Mouse (Mus musculus) forebrain, embryonic 13.5 days (tissue): ENCODE measurements around the gene Cttn. TPM values are rescaled to one million over a fixed set of nuclear protein-coding genes. Genes with fewer than 3 reads are reported as not detected.
A peak's percentile ranks its signal among the peaks of the same experiment; 100 is the strongest.

ENCODE experiments used
- ATAC-seq: fragments of 200-750 bp; cut with Nextera tagmentation; 2 replicates; pipeline ENCODE4 v1.8.0; 2017
- H3K27ac ChIP-seq: fragments of 300-500 bp; sonication (generic); 2 replicates; pipeline ENCODE4 v1.5.1; 2015; ENCODE audit warnings: inconsistent platforms, mild to moderate bottlenecking, moderate library complexity
- H3K27me3 ChIP-seq: fragments of 300-500 bp; sonication (generic); 2 replicates; pipeline ENCODE4 v1.6.1; 2015; ENCODE audit warnings: mild to moderate bottlenecking, inconsistent platforms
- H3K36me3 ChIP-seq: fragments of 300-500 bp; sonication (generic); 2 replicates; pipeline ENCODE4 v1.6.1; 2015; ENCODE audit warnings: mild to moderate bottlenecking, inconsistent platforms; ENCODE audit not compliant: poor library complexity, severe bottlenecking
- H3K4me1 ChIP-seq: fragments of 300-500 bp; sonication (generic); 2 replicates; pipeline ENCODE4 v1.6.1; 2015; ENCODE audit warnings: inconsistent platforms
- H3K4me2 ChIP-seq: fragments of 300-500 bp; sonication (generic); 2 replicates; pipeline ENCODE4 v1.6.1; 2015; ENCODE audit warnings: inconsistent platforms, mild to moderate bottlenecking, moderate library complexity
- H3K4me3 ChIP-seq: fragments of 300-500 bp; sonication (generic); 2 replicates; pipeline ENCODE4 v1.5.1; 2015; ENCODE audit warnings: mild to moderate bottlenecking, inconsistent platforms
- H3K9ac ChIP-seq: fragments of 300-500 bp; sonication (generic); 2 replicates; pipeline ENCODE4 v1.6.1; 2015; ENCODE audit warnings: mild to moderate bottlenecking, inconsistent platforms
- H3K9me3 ChIP-seq: fragments of 300-500 bp; sonication (generic); replicated peaks from 2 replicates; pipeline ENCODE4 v1.6.1; 2016; ENCODE audit warnings: inconsistent platforms
- WGBS: fragments of 180-500 bp; shearing (Covaris S2); methylation state at CpG from one replicate; pipeline ENCODE4 v1.1.7; 2015; 5-methylcytosine and 5-hydroxymethylcytosine counted together
- polyA plus RNA-seq: library from polyadenylated mRNA; unstranded; fragments of >200 nt; fragmentation: Nextera tagmentation; extraction: Ambion mirVana; gene quantifications from 2 replicates; pipeline ENCODE4 v1.2.1, GENCODE M21; 2015

Gene Cttn
- polyA plus RNA-seq, 1 experiment from 2014 or later, result 168 TPM

- no peaks in the 10 kb centered on the region for H3K9me3 ChIP-seq
- H3K4me2 ChIP-seq, result no peak overlapping the region
- no peak overlapping the region for H3K9ac ChIP-seq
- no peak for ATAC-seq
- no peaks in the 10 kb centered on the region for H3K27me3 ChIP-seq
- H3K36me3 ChIP-seq, result peaks cover 98% of the 10 kb centered on the region
- H3K27ac ChIP-seq, result no peak overlapping the region
- WGBS, result 94% methylated on average over 7 of the region's 7 CpGs
- H3K4me1 ChIP-seq, result peaks cover 5% of the 10 kb centered on the region; the same call in 1 of the 2 replicates
- H3K4me3 ChIP-seq, result no peak overlapping the region
These were observed 26.0 kb downstream of the Cttn start for GRCm38 (mm10) chr7:144444788-144445187.

DNA sequence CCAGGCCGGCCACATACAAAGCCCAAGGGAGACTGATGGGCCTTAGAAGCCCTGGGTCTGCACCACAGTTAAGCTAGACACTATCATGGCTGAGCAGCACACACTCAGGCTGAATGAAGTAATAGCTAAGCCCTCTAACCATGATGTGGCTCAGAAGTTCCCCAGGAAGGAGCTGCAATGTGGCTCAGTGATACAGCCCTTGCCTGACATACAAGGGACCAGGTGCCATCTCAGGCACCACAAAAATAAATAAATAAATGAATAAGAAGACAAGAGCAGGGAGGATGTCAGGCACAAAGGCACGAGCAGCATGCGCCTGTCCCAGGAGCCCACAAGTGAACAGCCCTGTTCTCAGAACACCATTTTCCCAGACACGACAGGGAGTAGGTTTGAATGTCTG, 28.8 kb downstream of the Cttn start:
- Histone ChIP-seq H3K27me3 (no peaks in the 10 kb centered on the region), H3K9ac (no peak overlapping the region), H3K9me3 (no peaks in the 10 kb centered on the region), H3K36me3 (peaks cover 98% of the 10 kb centered on the region), H3K27ac (no peak overlapping the region), H3K4me3 (no peak overlapping the region), H3K4me1 (no peaks in the 10 kb centered on the region), H3K4me2 (no peak overlapping the region)
- 90% methylated on average over 4 of the region's 4 CpGs for WGBS
- no peak for ATAC-seq

GRCm38 (mm10) chr7:144441466-144441865, 29.3 kb downstream of the Cttn start:
- H3K9ac ChIP-seq, result no peak overlapping the region
- no peak for ATAC-seq
- peaks cover 98% of the 10 kb centered on the region for H3K36me3 ChIP-seq
- 92% methylated on average over 11 of the region's 11 CpGs for WGBS
- no peak overlapping the region for H3K4me3 ChIP-seq
- H3K27ac ChIP-seq, result no peak overlapping the region
- H3K9me3 ChIP-seq, result no peaks in the 10 kb centered on the region
- no peaks in the 10 kb centered on the region for H3K4me1 ChIP-seq
- no peaks in the 10 kb centered on the region for H3K27me3 ChIP-seq
- H3K4me2 ChIP-seq, result no peak overlapping the region

- ATAC-seq, result no peak
- Histone ChIP-seq H3K36me3 (peaks cover 83% of the 10 kb centered on the region), H3K4me3 (no peak overlapping the region), H3K4me2 (no peak overlapping the region), H3K27me3 (no peaks in the 10 kb centered on the region), H3K9ac (no peak overlapping the region), H3K27ac (no peak overlapping the region), H3K9me3 (no peaks in the 10 kb centered on the region), H3K4me1 (no peaks in the 10 kb centered on the region)
- WGBS, result 96% methylated on average over 7 of the region's 7 CpGs
These were observed 32.0 kb downstream of the Cttn start for GRCm38 (mm10) chr7:144438811-144439210.

DNA sequence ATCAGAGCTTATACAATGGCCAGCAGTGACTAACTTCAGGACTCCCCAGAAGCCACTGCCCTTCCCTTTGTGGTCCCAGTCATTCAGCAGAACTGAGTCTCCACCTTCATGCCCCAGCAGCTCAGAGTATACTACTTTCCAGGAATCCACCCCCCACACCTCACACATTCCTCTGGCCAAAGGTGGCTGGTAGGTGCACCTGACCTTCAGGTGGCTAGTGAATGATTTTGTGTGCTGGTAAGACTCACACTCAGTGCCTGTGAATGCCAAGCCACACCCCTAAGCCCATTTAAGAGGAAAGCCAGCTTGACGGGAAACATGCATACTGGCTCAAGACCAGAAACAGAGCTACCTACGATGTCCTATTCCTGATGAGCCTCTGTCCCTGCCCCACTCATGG, 37.9 kb downstream of the Cttn start:
- no peak overlapping the region for H3K4me2 ChIP-seq
- no peak for ATAC-seq
- no peak overlapping the region for H3K9ac ChIP-seq
- no peak overlapping the region for H3K27ac ChIP-seq
- no peaks in the 10 kb centered on the region for H3K9me3 ChIP-seq
- 0 out of 2 replicates have a peak, but pooled peaks cover 1% of the 10 kb centered on the region for H3K27me3 ChIP-seq
- peaks cover 26% of the 10 kb centered on the region for H3K36me3 ChIP-seq
- 66% methylated on average over 2 of the region's 2 CpGs for WGBS
- H3K4me1 ChIP-seq, result no peaks in the 10 kb centered on the region
- no peak overlapping the region for H3K4me3 ChIP-seq

DNA sequence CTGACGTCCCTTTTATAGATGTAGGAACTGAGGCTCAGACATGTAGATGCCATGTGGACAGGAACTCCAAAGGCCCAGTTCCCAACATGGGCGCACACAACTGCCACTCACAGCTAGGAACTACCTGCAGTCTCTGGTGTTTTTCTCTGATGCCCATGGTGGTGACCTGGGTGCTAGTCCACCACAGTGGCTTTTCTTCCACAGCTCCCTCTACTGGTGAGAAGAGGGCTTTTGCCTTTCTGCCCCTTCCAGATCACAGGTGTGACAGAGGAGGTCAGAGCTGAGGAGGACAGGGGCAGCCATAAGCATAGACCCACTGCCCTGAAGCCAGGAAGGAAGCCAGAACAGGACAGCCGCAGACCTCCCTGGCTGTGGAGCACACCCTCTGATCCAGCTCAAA, 43.3 kb downstream of the Cttn start:
- no peaks in the 10 kb centered on the region for H3K36me3 ChIP-seq
- 90% methylated on average over 3 of the region's 3 CpGs for WGBS
- H3K27me3 ChIP-seq, result 0 out of 2 replicates have a peak, but pooled peaks cover 3% of the 10 kb centered on the region
- H3K27ac ChIP-seq, result no peak overlapping the region
- no peaks in the 10 kb centered on the region for H3K9me3 ChIP-seq
- no peak for ATAC-seq
- H3K4me3 ChIP-seq, result no peak overlapping the region
- no peak overlapping the region for H3K4me2 ChIP-seq
- H3K4me1 ChIP-seq, result no peaks in the 10 kb centered on the region
- no peak overlapping the region for H3K9ac ChIP-seq

DNA sequence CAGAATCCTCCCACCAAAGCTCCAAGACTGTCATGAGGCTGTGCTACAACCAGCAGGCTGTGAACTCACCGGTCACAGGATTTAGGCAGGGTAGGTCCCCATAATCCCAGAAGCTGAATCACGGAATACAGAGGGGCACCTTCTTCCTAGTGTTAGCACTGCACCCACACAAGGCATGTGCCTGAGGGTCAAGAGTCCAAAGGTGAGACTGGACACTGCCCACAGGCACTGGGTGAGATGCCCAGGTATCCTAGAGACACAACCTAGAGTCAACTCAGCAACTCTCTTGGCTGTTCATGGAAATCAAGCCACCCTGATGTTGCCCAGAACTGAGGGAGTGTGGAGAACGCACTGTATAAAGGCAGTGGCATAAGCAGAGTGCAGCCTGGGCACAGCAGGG, 44.2 kb downstream of the Cttn start:
- Histone ChIP-seq H3K4me3 (no peak overlapping the region), H3K9ac (no peak overlapping the region), H3K36me3 (no peaks in the 10 kb centered on the region), H3K9me3 (no peaks in the 10 kb centered on the region), H3K27me3 (0 out of 2 replicates have a peak, but pooled peaks cover 3% of the 10 kb centered on the region), H3K4me1 (no peaks in the 10 kb centered on the region), H3K27ac (no peak overlapping the region), H3K4me2 (no peak overlapping the region)
- peak; percentile 42; the same call in 1 of the 2 replicates for ATAC-seq
- WGBS, result 88% methylated on average over 3 of the region's 3 CpGs

DNA sequence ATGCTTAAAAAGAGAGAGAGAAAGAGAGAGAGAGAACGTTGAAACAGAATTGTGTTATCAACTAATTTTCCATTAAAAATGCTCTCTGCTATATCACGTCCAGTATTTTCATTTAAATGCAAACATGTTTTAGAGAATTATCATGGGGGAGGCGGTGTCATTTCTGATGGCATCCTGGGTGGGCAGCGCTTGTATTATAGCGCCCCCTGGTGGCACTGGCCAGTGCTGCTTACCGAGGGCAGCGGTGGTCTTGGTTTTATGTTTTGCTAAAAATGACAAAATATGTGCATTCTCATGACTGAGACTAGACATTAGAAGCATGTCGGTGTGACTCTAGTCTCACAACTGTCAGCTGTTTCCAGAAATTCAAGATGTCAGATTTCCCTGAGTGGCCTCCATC, 44.9 kb downstream of the Cttn start:
- no peaks in the 10 kb centered on the region for H3K36me3 ChIP-seq
- no peak overlapping the region for H3K4me3 ChIP-seq
- 7% methylated on average over 8 of the region's 8 CpGs for WGBS
- no peak overlapping the region for H3K9ac ChIP-seq
- peak; percentile 57 for ATAC-seq
- H3K9me3 ChIP-seq, result no peaks in the 10 kb centered on the region
- H3K27ac ChIP-seq, result no peak overlapping the region; the same call in 1 of the 2 replicates
- 0 out of 2 replicates have a peak, but pooled peaks cover 3% of the 10 kb centered on the region for H3K27me3 ChIP-seq
- no peak overlapping the region for H3K4me2 ChIP-seq
- no peaks in the 10 kb centered on the region for H3K4me1 ChIP-seq

DNA sequence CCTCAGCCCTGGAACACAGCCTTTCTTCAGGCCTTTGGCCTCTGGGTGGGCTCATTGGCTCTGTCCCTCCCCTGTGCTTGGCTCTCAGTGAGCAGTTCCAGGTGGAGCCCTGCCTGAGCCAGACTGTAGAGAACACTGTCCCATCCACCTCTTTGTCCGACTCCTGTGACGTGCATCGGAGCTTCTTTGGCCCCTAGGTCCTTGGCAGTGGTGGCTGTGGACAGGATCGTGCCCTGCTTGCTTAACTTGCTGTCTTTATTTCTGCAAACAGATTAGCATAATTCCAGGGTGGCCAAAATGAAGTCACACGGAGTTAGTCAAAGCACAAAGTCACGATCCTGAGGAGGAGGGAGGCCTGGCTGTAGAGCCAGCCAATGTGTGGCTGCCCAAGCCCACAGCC, 49.3 kb downstream of the Cttn start:
- peaks cover 35% of the 10 kb centered on the region for H3K4me1 ChIP-seq
- no peak overlapping the region for H3K4me3 ChIP-seq
- no peak overlapping the region for H3K9ac ChIP-seq
- no peak overlapping the region for H3K4me2 ChIP-seq
- H3K9me3 ChIP-seq, result no peaks in the 10 kb centered on the region
- H3K27me3 ChIP-seq, result no peaks in the 10 kb centered on the region
- no peak for ATAC-seq
- WGBS, result 64% methylated on average over 6 of the region's 6 CpGs
- no peaks in the 10 kb centered on the region for H3K36me3 ChIP-seq
- no peak overlapping the region for H3K27ac ChIP-seq

- WGBS, result 29% methylated on average over 16 of the region's 16 CpGs
- H3K9ac ChIP-seq, result no peak overlapping the region
- H3K4me1 ChIP-seq, result peaks cover 35% of the 10 kb centered on the region
- no peaks in the 10 kb centered on the region for H3K36me3 ChIP-seq
- H3K27ac ChIP-seq, result no peak overlapping the region
- no peaks in the 10 kb centered on the region for H3K27me3 ChIP-seq
- H3K4me2 ChIP-seq, result no peak overlapping the region
- H3K4me3 ChIP-seq, result no peak overlapping the region
- H3K9me3 ChIP-seq, result no peaks in the 10 kb centered on the region
- ATAC-seq, result no peak
These were observed 50.3 kb downstream of the Cttn start for GRCm38 (mm10) chr7:144420552-144420951.

DNA sequence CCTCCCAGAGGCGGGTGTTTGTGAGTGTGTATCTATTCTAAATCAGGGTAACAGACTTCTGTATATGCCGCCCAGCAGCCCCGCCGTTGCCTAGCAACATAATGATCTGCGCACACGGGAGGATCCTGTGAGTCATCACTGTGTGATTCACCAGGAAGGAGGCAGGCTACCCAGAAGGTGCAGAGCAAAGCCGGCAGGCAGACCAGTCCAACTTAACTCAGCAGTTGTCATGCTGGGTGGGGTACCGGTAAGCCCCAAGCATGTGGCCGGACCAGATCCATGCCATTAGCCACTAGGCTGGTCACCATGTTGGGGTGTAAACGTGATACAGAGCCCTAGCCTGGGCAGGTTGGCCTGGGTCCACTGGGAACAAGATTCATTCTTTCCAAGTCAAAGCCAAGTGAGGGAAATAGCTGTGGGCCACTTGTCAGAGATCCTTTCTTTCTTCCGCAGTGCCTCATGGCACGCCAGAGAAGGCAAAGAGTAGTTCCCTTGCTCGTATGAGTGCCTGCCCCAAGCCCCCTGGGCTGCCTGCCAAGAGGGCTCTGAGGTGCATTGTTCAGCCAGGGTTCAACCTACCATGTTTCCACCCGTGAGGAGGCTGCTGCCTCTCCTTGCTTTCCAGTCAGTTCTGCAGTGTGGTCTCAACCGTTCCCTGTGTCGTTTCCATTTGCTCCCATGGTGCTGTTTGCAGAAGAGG, 53.0 kb downstream of the Cttn start:
- no peaks in the 10 kb centered on the region for H3K36me3 ChIP-seq
- no peak overlapping the region for H3K4me3 ChIP-seq
- H3K4me1 ChIP-seq, result peaks cover 38% of the 10 kb centered on the region
- H3K27me3 ChIP-seq, result no peaks in the 10 kb centered on the region
- 0 out of 2 replicates have a peak overlapping the region, but pooled peaks have one; percentile 30 for H3K9ac ChIP-seq
- peak overlapping the region; percentile 71 for H3K27ac ChIP-seq
- peak; percentile 91 for ATAC-seq
- 19% methylated on average over 16 of the region's 16 CpGs for WGBS
- H3K4me2 ChIP-seq, result peak overlapping the region; percentile 36
- H3K9me3 ChIP-seq, result no peaks in the 10 kb centered on the region

DNA sequence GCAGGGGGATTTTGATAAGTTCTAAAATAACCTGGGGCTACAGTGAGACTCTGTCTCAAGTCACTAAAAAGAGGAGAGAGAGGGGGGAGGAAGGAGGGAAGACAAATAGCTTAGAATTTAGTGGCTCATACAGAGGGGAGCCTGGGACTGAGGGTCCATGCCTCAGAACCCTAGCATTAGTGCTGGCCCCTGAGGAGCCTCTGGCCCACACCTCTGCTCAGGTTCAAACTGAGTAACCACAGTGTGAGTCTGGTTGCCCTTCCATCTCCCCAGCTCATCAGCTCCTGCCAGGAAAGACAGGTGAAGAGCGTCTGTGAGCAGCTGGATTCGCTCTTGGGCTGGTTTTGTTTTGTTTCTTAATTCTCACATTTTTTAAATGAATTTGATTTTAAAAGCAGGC, 53.6 kb downstream of the Cttn start:
- H3K36me3 ChIP-seq, result no peaks in the 10 kb centered on the region
- peak overlapping the region; percentile 36 for H3K4me2 ChIP-seq
- H3K27me3 ChIP-seq, result no peaks in the 10 kb centered on the region
- no peak overlapping the region; the same call in 1 of the 2 replicates for H3K9ac ChIP-seq
- ATAC-seq, result peak; percentile 34; the same call in 1 of the 2 replicates
- H3K9me3 ChIP-seq, result no peaks in the 10 kb centered on the region
- peaks cover 44% of the 10 kb centered on the region for H3K4me1 ChIP-seq
- 42% methylated on average over 2 of the region's 2 CpGs for WGBS
- peak overlapping the region; percentile 71 for H3K27ac ChIP-seq
- H3K4me3 ChIP-seq, result no peak overlapping the region

- WGBS, result 68% methylated on average over 4 of the region's 4 CpGs
- ATAC-seq, result no peak
- no peaks in the 10 kb centered on the region for H3K27me3 ChIP-seq
- no peaks in the 10 kb centered on the region for H3K9me3 ChIP-seq
- no peak overlapping the region for H3K4me2 ChIP-seq
- H3K36me3 ChIP-seq, result peaks cover 11% of the 10 kb centered on the region
- H3K27ac ChIP-seq, result no peak overlapping the region
- H3K4me1 ChIP-seq, result peaks cover 52% of the 10 kb centered on the region
- H3K4me3 ChIP-seq, result no peak overlapping the region
- H3K9ac ChIP-seq, result no peak overlapping the region
These were observed 55.0 kb downstream of the Cttn start for GRCm38 (mm10) chr7:144415795-144416194.
